Mouse (Mus musculus) cerebellum, adult 9-11 months (tissue): Measurements from ENCODE around the gene Mrgpre.

ENCODE experiments used
- DNase-seq: peaks from one replicate; pipeline ENCODE4 v3.0.0; 2022

The Mrgpre gene

DNA sequence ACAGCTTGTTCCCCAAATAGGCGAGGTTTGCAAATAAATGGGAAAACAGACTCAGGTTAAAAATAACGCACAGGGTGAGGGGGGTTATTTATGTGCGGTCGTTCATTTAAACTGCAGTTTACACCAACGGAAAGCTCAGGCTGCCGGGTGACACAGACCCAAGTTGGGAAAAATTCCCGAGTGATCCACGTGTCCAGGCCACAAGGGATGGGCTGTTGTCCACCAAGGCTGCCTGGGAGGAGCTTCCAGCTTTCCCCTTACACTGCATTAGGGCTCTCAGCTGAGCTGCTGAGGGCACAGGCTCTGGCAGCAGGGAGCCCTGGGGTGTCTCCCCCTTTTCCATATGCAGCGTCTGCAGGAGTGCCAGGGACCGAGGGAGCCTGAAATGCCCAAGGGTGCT is 54.4 kb downstream of the Mrgpre start:
- no peak for DNase-seq
